9 mouse cellular contexts compared by ENCODE assay signal in the genomic region with DNA sequence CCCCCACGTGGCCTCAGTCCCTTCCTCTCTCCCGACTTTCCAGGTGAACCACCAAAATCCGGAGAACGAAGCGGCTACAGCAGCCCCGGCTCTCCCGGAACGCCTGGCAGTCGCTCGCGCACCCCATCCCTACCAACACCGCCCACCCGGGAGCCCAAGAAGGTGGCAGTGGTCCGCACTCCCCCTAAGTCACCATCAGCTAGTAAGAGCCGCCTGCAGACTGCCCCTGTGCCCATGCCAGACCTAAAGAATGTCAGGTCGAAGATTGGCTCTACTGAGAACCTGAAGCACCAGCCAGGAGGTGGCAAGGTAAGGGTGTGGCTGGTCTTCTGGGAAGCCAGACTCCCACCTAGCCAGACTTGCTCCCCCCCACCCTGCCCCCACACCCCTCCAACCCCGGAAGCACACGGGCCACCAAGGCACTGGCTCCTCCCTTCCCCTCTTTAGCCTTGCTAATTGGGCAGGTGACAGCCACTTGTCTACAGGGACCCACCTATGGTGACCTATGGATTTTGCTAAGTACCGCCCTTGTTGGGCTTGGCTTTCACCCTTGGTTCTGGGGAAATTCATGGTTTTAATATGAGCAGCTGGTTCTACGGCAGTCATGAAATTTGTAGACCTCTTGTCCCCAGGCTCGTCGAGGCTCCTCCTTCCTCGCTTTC.
DNase-seq lines count a peak whose midpoint lies in the region; ATAC-seq lines count a peak whose summit lies in the region.
"Had no signal": no experiment of that assay in that cellular context is flagged by ENCODE, and none has a peak within 500 bp of the region (broad histone marks: within the 10 kb centered on the region; RNA-seq: fewer than 3 reads in every experiment).

No protein-coding gene starts in this region.

- no peak for DNase-seq in heart, embryonic 10.5 days (ENCODE audit: low spot score)
- no peak for DNase-seq in heart, postnatal 10 days
- peak; percentile 21 for DNase-seq in thymus, postnatal 10 days (ENCODE audit: low spot score in 2 of 2)
- no peak for DNase-seq in thymus, postnatal 36 days
- peak; percentile 47 for DNase-seq in thymus, postnatal 4 days
- DNase-seq in layer of hippocampus, postnatal 10 days (ENCODE audit: low spot score in 2 of 2): no peak
- DNase-seq in testis, postnatal 14 days (ENCODE audit: low spot score): no peak

- H3K27me3 ChIP-seq in heart, embryonic 10.5 days (ENCODE audit: insufficient read depth, poor library complexity, severe bottlenecking): peaks cover 40% of the 10 kb centered on the region
- H3K27me3 ChIP-seq in liver, embryonic 12.5 days (replicated peaks): peaks cover 21% of the 10 kb centered on the region

- no peaks in the 10 kb centered on the region for H3K9me3 ChIP-seq in heart, embryonic 10.5 days
- H3K9me3 ChIP-seq in liver, embryonic 12.5 days (replicated peaks): no peaks in the 10 kb centered on the region
- H3K9me3 ChIP-seq: neural tube, embryonic 12.5 days had no signal

- peaks cover 15% of the 10 kb centered on the region for H3K4me1 ChIP-seq in heart, embryonic 10.5 days
- H3K4me1 ChIP-seq in liver, embryonic 12.5 days: peaks cover 39% of the 10 kb centered on the region
- H3K4me1 ChIP-seq: neural tube, embryonic 12.5 days had no signal

- H3K27ac ChIP-seq in heart, embryonic 10.5 days: peak overlapping the region; percentile 17; the same call in 1 of the 2 replicates
- H3K27ac ChIP-seq in liver, embryonic 12.5 days: peak overlapping the region; percentile 41; the same call in 1 of the 2 replicates
- H3K27ac ChIP-seq: neural tube, embryonic 12.5 days had no signal

- ATAC-seq in liver, embryonic 12.5 days: peak; percentile 90

- peak overlapping the region; percentile 60 for H3K9ac ChIP-seq in liver, embryonic 12.5 days
- H3K9ac ChIP-seq: neural tube, embryonic 12.5 days had no signal

- H3K36me3 ChIP-seq in heart, embryonic 10.5 days: no peaks in the 10 kb centered on the region
- H3K36me3 ChIP-seq in liver, embryonic 12.5 days: no peaks in the 10 kb centered on the region

- peak overlapping the region; percentile 81 for H3K4me2 ChIP-seq in liver, embryonic 12.5 days
- H3K4me2 ChIP-seq: neural tube, embryonic 12.5 days had no signal

- intact Hi-C loops in heart, postnatal 10 days (cut with DNase I): no loop called here

- 11% methylated on average over 23 of the region's 23 CpGs for WGBS in heart, embryonic 10.5 days
- 16% methylated on average over 23 of the region's 23 CpGs for WGBS in liver, embryonic 12.5 days (ENCODE audit: insufficient replicate concordance)

- peak overlapping the region; percentile 40 for H3K4me3 ChIP-seq in heart, embryonic 10.5 days
- peak overlapping the region; percentile 56 for H3K4me3 ChIP-seq in liver, embryonic 12.5 days
- H3K4me3 ChIP-seq: neural tube, embryonic 12.5 days had no signal

Comparison
In these comparisons a context has a peak if more than half of its experiments do, and no peak if none do; other contexts are left out.
1. DNase-seq: peak in thymus, postnatal 10 days (2 of 2) and thymus, postnatal 4 days (single experiment); none in heart, embryonic 10.5 days (single experiment), heart, postnatal 10 days (0 of 2), thymus, postnatal 36 days (0 of 2), layer of hippocampus, postnatal 10 days (0 of 2) and testis, postnatal 14 days (single experiment).